Mouse (Mus musculus) thymus, postnatal 4 days (tissue): ENCODE measurements around the gene Gadl1.

Experiments
- DNase-seq: peaks from one replicate; pipeline ENCODE4 v3.0.0; 2021

Gene Gadl1

GRCm38 (mm10) chr9:115939420-115939819, 30.2 kb downstream of the Gadl1 start:
- no peak for DNase-seq

- no peak for DNase-seq
Measured at GRCm38 (mm10) chr9:115941171-115941570, 31.9 kb downstream of the Gadl1 start.

DNA sequence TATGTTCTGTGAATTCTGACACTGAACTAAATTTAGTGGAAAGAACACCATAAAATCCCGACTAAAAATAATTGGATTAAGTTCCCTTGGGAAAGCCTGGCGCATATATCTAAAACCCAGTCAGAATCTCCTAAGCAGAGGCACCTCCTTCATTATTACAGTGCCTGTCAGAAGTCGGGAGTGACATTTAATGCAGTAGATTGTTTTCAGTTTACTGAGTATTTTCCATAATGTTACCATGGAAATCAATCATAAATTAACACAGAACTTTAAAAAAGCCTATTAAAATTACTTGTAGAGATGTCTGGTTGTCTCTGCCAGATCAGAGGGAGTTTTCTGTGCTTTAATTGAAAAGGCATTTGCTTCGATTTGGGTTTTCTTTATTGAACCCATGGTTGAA, 33.2 kb downstream of the Gadl1 start:
- no peak for DNase-seq

DNA sequence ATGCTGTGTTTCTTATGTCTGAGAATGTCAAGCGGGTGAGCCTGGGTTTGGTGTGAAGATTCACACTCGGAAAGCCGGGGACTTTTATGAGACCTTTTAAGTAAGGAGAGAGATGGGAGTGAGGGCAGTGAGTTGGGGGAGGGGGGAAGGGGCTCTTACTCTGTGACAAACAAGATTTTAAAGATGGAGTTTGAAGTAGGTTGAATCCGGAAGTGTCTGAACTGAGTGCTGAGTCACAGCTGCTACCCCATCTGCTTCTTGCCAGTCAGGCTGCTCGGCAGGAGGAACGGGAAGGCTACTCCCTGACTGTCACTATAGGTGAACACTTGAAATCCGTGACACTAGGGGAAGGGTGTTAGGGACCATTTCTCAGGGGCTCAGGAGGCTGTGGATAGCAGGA, 33.7 kb downstream of the Gadl1 start:
- DNase-seq = peak; percentile 34

- DNase-seq = no peak
Measured at GRCm38 (mm10) chr9:115943577-115944320, 34.5 kb downstream of the Gadl1 start.

GRCm38 (mm10) chr9:115965056-115965455, 55.8 kb downstream of the Gadl1 start:
- no peak for DNase-seq

DNA sequence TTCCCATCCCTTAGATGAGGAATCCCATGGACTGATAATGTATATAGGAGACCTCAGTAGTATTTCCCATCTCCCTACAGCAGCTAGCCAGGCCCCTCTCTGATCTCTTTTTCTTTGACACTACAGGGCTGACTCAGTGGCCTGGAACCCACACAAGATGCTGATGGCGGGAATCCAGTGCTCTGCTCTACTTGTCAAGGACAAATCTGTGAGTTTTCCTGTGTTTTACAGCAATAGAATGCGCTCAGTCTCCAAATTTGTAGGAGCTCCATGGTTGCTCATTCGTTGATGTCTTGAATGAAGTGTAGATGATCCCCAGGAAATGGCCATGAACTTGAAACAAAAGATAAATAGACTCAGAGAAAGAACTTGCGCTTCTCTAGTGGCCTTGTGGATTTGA, 56.9 kb downstream of the Gadl1 start:
- DNase-seq = no peak

DNA sequence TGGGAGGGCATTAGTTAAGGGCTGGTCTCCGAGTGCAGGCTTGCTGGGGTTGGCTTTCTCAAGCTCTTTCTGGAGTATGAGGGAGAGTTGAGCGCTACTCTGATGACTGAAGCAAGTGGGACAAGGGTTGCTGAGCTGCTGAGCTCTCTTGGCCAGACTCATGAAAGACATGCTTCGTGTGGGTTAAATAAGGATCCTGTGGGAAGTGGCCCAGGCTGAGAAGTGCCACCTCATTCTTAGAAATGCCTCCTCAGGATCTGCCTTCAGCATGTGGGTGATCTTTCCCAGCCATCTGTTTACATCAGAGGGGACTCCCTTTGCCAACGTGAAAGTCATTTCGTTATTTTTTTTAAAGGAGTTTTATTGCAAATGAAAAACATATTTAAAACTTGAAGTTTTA, 57.5 kb downstream of the Gadl1 start:
- no peak for DNase-seq

DNA sequence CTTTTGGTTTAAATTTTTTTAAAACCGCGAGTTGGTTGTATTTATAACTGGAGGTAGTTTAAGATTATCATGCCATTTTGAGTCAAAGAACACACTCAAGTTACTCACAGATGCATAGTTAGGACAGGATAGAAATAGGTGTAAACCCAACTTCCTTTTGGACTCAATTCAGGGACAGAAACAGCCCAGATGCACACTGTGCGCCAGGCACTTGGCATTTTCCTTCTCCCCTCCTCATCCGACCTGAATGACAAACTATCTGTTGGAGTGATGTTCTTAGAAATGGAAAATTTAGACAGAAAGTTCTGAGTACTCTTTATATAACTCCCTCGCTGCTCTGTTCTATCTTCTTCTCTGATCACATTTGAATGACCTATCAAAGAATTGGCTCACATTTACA, 58.4 kb downstream of the Gadl1 start:
- no peak for DNase-seq

DNA sequence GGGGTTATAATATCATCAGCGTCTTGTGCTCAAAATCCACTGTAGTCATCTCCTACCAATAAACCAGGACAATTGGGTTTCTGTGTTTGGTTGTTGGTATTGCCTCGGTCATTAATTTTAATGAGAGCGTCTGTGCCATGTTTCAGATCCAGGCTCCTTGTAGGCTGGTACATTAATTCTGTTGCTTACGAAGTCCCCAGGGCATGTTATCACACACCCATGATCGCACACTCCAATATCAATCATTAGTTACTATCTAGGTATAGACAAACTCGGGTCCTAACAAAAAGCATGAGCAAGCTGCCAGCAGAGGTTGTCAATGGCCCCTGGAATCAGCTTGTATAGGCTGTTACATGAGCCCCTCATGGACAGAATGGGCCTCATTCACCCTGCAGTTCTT, 67.6 kb downstream of the Gadl1 start:
- no peak for DNase-seq

DNA sequence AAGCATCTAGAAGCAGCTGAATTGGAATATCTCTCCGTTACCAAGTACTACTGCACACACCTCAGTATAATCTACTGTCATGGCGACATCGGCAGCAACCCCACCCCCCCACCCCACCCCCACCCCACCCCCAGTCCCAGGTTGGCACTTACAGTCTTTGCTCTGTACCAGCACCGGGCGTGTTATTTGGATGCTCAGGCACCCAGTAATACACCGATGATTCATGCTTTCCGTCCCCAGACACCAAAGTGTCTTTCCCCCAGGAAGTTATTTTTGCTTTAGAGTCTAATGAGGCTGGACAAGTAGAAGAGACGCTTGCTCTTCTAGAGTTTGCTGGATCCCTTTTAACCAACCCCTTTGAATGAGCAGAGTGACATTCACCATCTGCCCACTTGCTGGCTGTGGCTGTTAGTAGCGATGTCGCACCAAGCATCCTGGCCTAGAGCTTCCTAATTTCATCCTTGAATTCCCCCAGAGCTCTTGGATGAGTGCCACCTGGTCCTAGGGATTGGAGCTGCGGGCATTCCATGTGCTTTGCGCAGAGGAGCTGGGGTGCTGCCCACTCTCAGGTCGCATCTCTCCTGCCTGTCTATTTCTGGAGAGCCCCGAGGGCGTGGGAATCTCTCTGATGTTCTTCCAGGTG, 68.5 kb downstream of the Gadl1 start:
- no peak for DNase-seq

DNA sequence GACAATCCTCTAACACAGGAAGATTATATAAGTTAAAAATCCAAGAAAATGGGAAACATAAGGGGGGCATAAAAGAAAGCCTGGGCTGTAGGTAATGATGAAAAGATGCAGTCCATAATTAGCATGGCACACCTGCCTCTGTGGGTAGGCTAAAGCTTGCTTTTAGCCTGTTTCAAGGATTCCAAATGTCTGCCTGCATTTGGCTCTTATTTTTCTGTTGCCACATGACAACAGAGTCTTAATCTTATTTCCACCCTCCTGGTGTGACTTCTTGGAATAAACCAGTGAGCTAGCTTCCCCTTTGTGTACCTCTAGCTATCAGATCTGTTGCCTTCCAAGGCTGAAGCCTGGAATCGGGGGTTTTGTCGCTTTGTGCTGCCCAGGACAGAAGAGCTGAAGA, 69.2 kb downstream of the Gadl1 start:
- no peak for DNase-seq

GRCm38 (mm10) chr9:115990661-115991060, 81.4 kb downstream of the Gadl1 start:
- peak; percentile 49 for DNase-seq

- no peak for DNase-seq
Measured at GRCm38 (mm10) chr9:115994772-115995171, 85.5 kb downstream of the Gadl1 start.

DNA sequence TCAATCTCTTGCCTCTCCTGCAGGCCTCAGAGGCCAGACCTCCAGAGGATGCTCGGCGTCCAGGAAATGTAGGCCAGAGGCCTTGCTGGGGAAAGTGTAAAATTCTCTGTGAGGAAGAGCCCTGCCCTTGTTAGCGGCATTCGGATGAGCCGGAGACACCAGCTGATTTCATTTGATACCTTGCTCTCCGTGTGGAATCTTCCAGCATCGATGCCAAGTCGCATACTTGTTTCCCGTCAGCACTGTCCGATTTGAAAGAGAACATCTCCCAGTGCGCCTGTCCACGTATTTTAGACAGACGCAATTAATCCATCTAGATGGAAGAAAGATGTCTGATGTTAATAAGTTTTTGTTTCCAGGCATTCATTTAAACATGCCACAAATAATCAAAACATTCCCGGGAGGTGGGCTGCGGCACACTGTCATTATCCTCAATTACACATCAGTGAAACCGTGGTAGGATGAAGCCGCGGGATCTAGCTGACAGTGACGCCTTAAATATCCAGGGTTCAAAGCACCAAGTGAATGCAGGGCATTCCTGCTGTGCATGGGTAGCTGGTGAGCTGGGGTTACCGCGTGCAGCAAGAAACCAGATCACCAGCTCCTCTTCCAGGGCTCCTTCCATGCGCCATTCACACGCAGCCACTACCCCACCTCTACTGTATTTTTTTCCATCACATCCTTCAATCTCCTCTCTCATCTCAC, 86.8 kb downstream of the Gadl1 start:
- DNase-seq = no peak

- no peak for DNase-seq
Measured at GRCm38 (mm10) chr9:115998383-115998782, 89.1 kb downstream of the Gadl1 start.

DNA sequence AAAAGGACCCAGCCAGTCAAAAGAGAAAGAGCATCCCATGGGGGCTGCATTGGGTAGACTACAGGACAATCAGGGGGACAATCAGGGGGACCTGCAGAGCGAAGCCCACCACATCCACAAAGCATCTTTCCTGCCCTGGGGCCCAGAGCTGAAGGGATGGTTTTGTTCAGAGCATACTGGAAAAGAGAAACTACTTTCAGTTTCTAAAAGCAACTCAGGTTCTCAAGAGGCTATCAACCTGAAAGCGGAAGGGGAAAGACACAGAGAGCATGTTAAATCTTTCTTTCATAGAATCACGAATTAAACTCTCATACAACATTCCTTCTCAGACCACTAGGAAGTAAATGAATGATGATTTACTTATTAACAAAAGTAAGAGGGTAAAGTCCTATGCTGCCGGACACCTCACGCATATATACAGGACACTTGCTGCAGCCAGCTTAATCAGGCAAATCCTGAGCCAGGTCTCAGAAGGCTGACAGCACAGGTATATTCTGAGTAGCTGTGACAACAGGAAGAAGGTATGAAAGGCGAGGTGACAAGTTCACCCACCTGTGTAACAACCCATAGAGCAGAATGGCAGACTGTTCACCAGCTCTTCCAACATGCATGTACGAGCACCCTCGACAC, 90.2 kb downstream of the Gadl1 start:
- no peak for DNase-seq

DNA sequence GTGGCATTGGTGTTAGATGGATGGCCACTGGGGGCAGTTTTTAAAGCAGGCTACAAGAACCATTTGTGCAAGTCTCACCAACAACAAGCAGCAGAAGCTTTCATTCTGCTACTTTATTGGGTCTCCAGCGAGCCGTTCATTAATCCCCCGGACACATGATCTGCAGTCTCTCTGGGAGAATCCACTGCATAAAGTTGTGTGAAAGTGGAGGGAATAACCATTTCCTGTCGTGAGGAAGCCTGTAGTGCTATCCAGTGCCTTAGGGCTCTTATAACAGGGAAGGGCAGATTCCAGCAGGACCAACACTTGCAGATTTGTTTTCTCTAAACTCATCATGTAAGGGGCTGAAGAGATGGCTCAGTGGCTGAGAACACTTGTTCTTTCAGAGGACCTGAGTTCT, 104.7 kb downstream of the Gadl1 start:
- DNase-seq = no peak

DNA sequence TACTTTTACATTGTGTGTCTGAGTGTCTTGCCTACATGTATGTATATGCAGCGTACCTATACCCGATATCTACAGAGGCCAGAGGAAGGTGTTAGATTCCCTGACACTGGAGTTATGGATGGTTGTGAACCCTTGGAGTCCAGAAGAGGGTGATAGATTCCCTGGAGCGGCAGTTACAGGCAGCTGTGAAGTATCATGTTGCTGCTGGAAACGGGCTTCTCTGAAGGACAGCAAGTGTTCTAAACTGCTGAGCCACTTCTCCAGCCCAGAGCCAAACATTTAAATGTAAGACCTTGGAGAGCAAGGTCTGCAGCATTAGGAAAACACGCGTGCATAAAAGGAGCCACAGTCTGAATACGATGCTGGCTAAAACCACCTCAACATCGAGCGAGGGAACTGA, 107.0 kb downstream of the Gadl1 start:
- DNase-seq = no peak

GRCm38 (mm10) chr9:116017091-116017490, 107.8 kb downstream of the Gadl1 start:
- DNase-seq = no peak

DNA sequence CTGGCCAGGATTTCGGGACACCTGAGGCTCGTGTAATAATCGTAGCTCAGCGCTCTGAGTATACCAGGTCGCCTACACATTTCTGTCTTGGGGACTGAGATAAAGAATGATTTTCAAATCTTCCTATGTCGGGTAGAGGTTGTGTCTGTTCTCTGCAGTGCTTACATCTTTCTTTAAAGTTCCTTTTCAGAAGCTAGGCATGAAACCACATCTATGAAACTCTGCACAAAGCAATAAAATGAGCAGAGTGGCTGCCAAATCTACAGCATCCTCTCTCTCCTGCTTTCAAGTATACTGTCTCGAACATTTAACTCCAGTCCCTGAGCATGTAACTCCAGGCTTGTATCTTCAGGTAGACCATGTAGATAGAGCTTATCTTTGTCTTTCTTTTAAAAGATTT, 109.3 kb downstream of the Gadl1 start:
- DNase-seq = no peak

GRCm38 (mm10) chr9:116025371-116025770, 116.1 kb downstream of the Gadl1 start:
- DNase-seq = no peak

GRCm38 (mm10) chr9:116029076-116029475, 119.8 kb downstream of the Gadl1 start:
- DNase-seq = no peak

GRCm38 (mm10) chr9:116032711-116033110, 123.5 kb downstream of the Gadl1 start:
- DNase-seq = no peak
